Mouse (Mus musculus): ENCODE results near the gene Espl1. TPM values are rescaled to one million over a fixed set of nuclear protein-coding genes. Genes with fewer than 3 reads are reported as not detected.
"Not testable (repeated sequence)": the region's sequence is repeated elsewhere in the genome, so short reads cannot be mapped to it uniquely, and the experiment has no call there.

The Espl1 gene
- polyA plus RNA-seq, 1 experiment from 2014 or later = 32.2 TPM

DNA sequence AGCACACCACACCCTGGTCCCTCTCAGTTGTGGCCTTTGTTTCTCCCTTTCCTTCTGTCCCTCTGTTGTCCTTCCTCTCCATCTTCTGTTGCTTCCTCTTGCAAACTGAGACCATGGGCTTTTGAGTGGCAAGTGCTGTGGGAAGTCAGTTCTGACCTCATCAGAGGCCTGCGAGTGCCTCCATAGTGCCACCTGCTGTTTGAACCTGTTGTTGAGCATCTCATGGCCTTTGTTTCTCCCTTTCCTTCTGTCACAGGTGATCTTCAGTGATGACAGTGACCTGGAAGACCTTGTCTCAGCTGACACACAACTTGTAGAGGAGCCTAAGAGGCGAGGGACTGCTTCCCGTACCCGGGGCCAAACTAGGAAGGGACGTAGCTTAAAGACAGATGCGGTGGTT lies 20.2 kb downstream of the Espl1 start:
- Histone ChIP-seq H3K4me2 (replicated peaks) (no peak overlapping the region), H3K9ac (no peak overlapping the region), H3K27me3 (no peaks in the 10 kb centered on the region), H3K4me1 (no peaks in the 10 kb centered on the region), H3K36me3 (peaks cover 90% of the 10 kb centered on the region), H3K9me3 (no peaks in the 10 kb centered on the region), H3K27ac (no peak overlapping the region), H3K4me3 (no peak overlapping the region)
- 85% methylated on average over 6 of the region's 6 CpGs for WGBS
- ATAC-seq (ENCODE audit: low FRiP score, low read depth) = no peak

DNA sequence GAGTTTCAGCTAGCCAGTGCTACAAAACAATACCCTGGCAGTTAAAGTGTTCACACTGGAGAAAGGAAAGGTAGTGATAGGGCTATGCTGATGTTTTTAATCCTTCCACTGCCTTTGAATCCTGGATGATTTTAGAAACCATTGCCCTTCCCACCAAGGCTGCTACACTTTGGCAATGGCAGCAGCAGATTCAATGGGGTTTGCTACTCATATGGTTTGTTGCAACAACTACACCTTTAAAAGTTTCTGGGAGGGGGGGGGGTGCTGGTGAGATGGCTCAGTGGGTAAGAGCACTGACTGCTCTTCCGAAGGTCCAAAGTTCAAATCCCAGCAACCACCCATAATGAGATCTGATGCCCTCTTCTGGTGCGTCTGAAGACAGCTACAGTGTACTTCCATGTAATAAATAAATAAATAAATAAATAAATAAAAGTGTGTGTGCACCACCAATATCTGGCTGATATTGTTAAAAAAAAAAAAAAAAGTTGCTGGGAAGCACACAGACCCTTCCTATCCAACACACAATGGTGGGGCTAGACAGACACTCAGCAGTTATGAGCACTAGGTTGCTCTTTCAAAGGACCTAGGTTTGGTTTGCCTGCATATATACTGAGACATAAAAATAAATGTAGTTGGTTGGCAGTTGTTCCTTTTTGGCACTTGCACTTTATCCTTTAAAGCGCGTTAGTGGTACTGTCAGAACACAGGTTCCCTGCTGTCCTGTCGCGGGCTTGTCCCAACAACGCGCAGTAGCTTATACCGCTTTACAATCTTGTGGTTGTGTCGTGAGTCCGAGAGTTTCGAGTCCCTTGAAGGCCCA lies 28.8 kb downstream of the Espl1 start:
- H3K4me3 ChIP-seq = peak overlapping the region; percentile 64; the same call in 1 of the 2 replicates
- peak overlapping the region; percentile 86 for H3K4me2 ChIP-seq (replicated peaks)

DNA sequence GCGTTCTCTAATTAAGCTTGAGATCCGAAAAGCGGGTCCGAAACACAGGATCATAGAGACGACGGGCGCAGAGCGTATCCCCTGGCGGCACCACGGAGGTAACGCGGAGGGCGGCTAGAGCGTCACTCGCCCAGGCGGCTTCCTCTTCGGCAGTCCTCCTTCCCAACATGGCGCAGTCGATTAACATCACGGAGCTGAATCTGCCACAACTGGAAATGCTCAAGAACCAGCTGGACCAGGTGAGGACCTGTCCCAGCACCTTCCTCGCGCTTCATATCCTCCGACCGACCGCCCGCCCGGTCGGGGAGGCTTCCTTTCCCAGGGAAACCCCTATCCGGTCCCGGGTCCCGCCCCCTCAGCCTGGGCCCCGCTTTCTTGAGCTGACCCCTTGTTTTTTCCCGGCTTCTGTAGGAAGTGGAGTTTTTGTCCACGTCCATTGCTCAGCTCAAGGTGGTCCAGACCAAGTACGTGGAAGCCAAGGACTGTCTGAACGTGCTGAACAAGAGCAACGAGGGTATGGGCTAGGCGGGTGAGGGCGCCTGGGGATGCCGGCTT lies 30.0 kb downstream of the Espl1 start, which contains the start of gene Pfdn5:
Pfdn5 (plus strand) TSS at position 95 of the 555 bp plus-strand sequence.
- peak; percentile 91 for ATAC-seq (ENCODE audit: low FRiP score, low read depth)
- H3K4me1 ChIP-seq = peaks cover 12% of the 10 kb centered on the region
- H3K9me3 ChIP-seq = no peaks in the 10 kb centered on the region
- H3K36me3 ChIP-seq = peaks cover 61% of the 10 kb centered on the region
- peak within 1 kb of the TSS; percentile 85 for H3K9ac ChIP-seq
- H3K27ac ChIP-seq = peak within 1 kb of the TSS; percentile 80; the same call in 1 of the 2 replicates
- under 1% methylated on average over 40 of the region's 40 CpGs for WGBS
- peak within 1 kb of the TSS; percentile 64 for H3K4me3 ChIP-seq
- no peaks in the 10 kb centered on the region for H3K27me3 ChIP-seq
- H3K4me2 ChIP-seq (replicated peaks) = peak within 1 kb of the TSS; percentile 86

More for the DNA sequence above, 28.8 kb downstream of the Espl1 start:
- no peak for ATAC-seq (ENCODE audit: low FRiP score, low read depth)
- no peaks in the 10 kb centered on the region for H3K27me3 ChIP-seq
- no peak overlapping the region for H3K9ac ChIP-seq
- peaks cover 10% of the 10 kb centered on the region for H3K4me1 ChIP-seq
- WGBS = 76% methylated on average over 12 of the region's 12 CpGs
- no peaks in the 10 kb centered on the region for H3K9me3 ChIP-seq
- H3K27ac ChIP-seq = no peak overlapping the region
- peaks cover 62% of the 10 kb centered on the region for H3K36me3 ChIP-seq

DNA sequence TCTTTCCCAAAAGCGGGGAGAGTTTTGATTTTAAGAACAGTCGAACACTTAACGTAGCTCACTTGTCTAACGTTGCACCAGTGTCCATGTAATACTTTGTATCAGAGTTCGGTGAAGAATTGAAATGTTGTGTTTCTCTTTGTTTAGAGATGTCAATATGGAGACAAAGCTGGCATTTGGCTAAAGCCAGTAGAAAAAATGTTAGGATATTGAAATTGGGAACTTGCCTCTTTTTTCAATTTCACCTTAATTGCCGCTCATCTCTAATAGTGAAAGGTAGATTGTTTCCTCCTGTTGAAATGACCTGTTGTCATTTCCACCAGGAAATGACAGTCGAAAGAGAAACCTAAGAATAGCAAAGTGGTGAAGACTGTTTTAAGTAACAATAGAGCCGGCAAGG lies 30.8 kb downstream of the Espl1 start:
- peaks cover 53% of the 10 kb centered on the region for H3K36me3 ChIP-seq
- peaks cover 17% of the 10 kb centered on the region for H3K4me1 ChIP-seq
- H3K9me3 ChIP-seq = no peaks in the 10 kb centered on the region
- WGBS = 67% methylated on average over 8 of the region's 8 CpGs
- no peak for ATAC-seq (ENCODE audit: low FRiP score, low read depth)
- no peak overlapping the region for H3K27ac ChIP-seq
- peak overlapping the region; percentile 86 for H3K4me2 ChIP-seq (replicated peaks)
- peak overlapping the region; percentile 64 for H3K4me3 ChIP-seq
- H3K9ac ChIP-seq = peak overlapping the region; percentile 85
- no peaks in the 10 kb centered on the region for H3K27me3 ChIP-seq

DNA sequence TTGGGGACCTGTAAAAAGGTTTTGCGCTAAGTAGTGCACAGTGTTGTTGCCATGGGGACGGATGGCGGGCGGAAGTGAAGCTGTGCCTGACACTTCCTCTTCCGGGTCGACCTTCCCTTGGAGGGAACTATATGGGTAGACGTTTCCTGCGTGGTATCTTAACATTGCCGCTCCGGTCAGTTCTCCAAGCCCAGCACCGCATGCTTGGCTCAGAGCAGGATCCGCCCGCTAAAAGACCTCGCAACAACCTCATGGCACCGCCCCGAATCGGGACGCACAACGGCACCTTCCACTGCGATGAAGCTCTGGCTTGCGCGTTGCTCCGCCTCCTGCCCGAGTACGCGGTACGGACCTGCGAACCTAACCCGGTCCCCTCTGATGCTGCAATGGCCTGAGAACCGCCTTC lies 35.5 kb downstream of the Espl1 start, which contains the start of gene Myg1:
Myg1 (plus strand) TSS at position 100 of the 406 bp plus-strand sequence.
- Histone ChIP-seq H3K9ac (peak within 1 kb of the TSS; percentile 79), H3K36me3 (peaks cover 66% of the 10 kb centered on the region), H3K9me3 (no peaks in the 10 kb centered on the region), H3K27ac (peak within 1 kb of the TSS; percentile 77; the same call in 1 of the 2 replicates), H3K4me1 (peaks cover 27% of the 10 kb centered on the region), H3K4me2 (replicated peaks) (peak within 1 kb of the TSS; percentile 94), H3K27me3 (no peaks in the 10 kb centered on the region), H3K4me3 (peak within 1 kb of the TSS; percentile 80)
- under 1% methylated on average over 30 of the region's 30 CpGs for WGBS
- peak; percentile 93 for ATAC-seq (ENCODE audit: low FRiP score, low read depth)

DNA sequence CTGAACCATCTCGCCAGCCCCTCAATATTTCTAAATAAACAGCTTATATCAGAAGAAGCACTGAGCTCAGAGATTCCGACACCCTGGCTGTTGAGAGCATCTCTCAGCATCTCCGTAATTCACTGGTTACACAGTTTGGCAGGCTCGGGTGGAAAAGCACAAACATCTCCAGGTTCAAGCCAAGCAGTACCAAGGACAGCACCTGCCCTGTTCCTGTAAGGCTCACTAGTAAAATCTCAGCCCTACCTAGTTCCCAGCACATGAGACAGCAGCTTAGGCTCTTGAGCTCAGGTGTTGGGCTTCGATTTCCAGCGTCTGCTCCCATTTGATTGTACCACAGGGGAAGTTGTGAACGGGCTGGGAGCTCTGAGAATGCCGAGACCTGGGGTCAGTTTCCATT lies 39.2 kb downstream of the Espl1 start:
- no peak overlapping the region for H3K4me2 ChIP-seq (replicated peaks)
- peaks cover 21% of the 10 kb centered on the region for H3K4me1 ChIP-seq
- no peak overlapping the region for H3K27ac ChIP-seq
- H3K9me3 ChIP-seq = no peaks in the 10 kb centered on the region
- WGBS = 90% methylated on average over 8 of the region's 8 CpGs
- H3K4me3 ChIP-seq = no peak overlapping the region
- no peak for ATAC-seq (ENCODE audit: low FRiP score, low read depth)
- no peaks in the 10 kb centered on the region for H3K27me3 ChIP-seq
- peaks cover 80% of the 10 kb centered on the region for H3K36me3 ChIP-seq
- H3K9ac ChIP-seq = no peak overlapping the region

DNA sequence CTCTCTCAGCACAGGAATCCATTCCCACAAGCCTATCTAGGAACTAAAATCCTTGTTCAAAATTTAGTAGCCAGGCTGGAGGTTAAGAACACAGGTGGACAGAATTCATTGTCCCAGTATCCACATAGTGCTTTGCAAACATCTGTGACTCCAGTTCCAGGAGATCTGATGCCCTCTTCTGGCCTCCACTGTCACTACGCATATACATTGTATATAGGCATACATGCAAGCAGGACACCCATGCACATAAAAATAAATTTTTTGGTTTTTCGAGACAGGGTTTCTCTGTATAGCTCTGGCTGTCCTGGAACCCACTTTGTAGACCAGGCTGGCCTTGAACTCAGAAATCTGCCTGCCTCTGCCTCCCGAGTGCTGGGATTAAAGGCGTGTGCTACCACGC lies 39.9 kb downstream of the Espl1 start:
- not testable (repeated sequence) for H3K9me3 ChIP-seq; H3K27ac ChIP-seq; ATAC-seq (ENCODE audit: low FRiP score, low read depth); H3K9ac ChIP-seq; H3K4me3 ChIP-seq; H3K27me3 ChIP-seq; H3K4me2 ChIP-seq (replicated peaks)
- WGBS = 93% methylated on average over 5 of the region's 5 CpGs
- Histone ChIP-seq H3K4me1 (peaks cover 20% of the 10 kb centered on the region), H3K36me3 (peaks cover 76% of the 10 kb centered on the region)

DNA sequence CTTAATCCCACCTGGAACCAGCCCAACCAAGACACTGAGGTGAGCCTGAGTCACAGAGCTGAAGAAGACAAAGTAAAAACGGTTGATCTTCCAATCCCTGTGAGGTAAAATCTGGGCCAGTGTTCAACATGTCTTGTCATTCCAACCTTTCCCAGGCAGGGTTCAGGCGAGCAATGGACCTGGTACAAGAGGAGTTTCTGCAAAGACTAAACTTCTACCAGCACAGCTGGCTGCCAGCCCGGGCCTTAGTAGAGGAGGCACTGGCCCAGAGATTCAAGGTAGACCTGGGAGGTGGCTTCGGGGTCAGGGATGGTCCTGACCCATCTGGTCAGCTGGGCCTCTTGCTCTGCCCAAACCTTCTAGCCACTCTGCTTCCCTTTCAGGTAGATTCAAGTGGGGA lies 40.9 kb downstream of the Espl1 start:
- Histone ChIP-seq H3K9ac (no peak overlapping the region), H3K4me1 (peaks cover 14% of the 10 kb centered on the region), H3K27ac (no peak overlapping the region), H3K9me3 (no peaks in the 10 kb centered on the region), H3K4me3 (no peak overlapping the region), H3K27me3 (no peaks in the 10 kb centered on the region), H3K36me3 (peaks cover 80% of the 10 kb centered on the region), H3K4me2 (replicated peaks) (no peak overlapping the region)
- 84% methylated on average over 4 of the region's 4 CpGs for whole genome bisulfite sequencing
- ATAC-seq (ENCODE audit: low FRiP score, low read depth) = no peak

DNA sequence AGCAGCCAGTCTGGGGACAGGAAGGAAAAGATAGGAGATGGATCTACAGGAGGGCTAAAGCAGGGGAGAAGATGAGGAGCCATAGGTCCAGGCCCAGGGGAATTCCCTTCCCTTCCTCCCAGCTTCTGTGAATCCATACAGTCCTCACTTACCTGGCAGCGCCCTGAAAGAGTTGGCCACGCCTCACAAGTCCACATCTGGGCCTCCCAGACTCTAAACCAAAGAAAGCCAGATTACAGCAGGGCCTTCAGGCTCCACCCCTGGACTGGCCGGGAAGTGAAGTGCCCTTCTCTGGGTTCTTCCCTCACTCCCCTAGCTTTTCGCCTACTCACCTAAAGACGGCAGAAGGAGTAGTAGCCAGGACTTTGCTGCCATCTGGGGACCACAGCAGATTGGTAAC lies 43.5 kb downstream of the Espl1 start:
- Histone ChIP-seq H3K4me2 (replicated peaks) (no peak overlapping the region), H3K4me3 (no peak overlapping the region), H3K9me3 (no peaks in the 10 kb centered on the region), H3K4me1 (no peaks in the 10 kb centered on the region), H3K36me3 (peaks cover 79% of the 10 kb centered on the region), H3K27ac (no peak overlapping the region; the same call in 1 of the 2 replicates), H3K9ac (no peak overlapping the region), H3K27me3 (no peaks in the 10 kb centered on the region)
- ATAC-seq (ENCODE audit: low FRiP score, low read depth) = no peak
- 50% methylated on average over 5 of the region's 5 CpGs for WGBS

DNA sequence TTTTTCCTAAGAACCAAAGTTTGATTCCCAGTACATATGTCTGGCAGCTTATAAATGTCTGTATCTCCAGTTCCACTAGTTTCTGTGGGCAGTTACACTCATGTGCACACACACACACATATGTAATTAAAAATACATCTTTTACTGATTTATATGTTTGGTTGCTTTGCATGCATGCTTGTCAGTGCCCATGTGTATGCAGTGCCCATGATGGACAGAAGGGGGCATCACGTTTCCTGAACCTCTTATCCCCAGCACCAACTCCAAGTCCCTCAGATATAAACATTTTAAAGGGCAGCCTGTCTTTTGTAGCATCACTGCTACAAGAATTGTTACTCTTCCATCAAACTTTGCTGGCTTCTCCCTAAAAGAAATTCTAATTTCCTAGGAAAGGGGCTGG lies 45.5 kb downstream of the Espl1 start:
- no peak overlapping the region for H3K27ac ChIP-seq
- H3K9me3 ChIP-seq = no peaks in the 10 kb centered on the region
- no peak overlapping the region for H3K4me3 ChIP-seq
- ATAC-seq (ENCODE audit: low FRiP score, low read depth) = no peak
- H3K4me1 ChIP-seq = no peaks in the 10 kb centered on the region
- H3K4me2 ChIP-seq (replicated peaks) = no peak overlapping the region
- H3K9ac ChIP-seq = no peak overlapping the region
- 6% methylated on average over 1 of the region's 1 CpGs for whole genome bisulfite sequencing
- H3K36me3 ChIP-seq = peaks cover 78% of the 10 kb centered on the region
- no peaks in the 10 kb centered on the region for H3K27me3 ChIP-seq

DNA sequence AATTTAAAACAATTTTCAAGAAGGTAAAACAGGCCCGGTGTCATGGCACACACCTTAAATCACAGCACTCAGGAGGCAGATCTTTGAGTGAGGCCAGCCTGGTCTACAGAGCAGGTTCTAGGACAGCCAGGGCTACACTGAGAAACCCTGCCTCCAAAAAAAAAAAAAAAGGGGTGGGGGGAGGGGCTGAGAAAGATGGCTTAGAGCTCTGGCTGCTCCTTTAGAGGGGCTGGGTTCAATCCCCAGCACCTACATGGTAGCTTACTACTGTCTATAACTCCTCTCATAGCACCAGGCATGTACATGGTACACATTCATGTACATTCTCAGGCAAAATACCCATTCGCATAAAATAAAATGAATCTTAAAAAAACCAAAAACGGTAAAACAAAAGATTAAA lies 48.4 kb downstream of the Espl1 start:
- Histone ChIP-seq H3K4me3 (no peak overlapping the region), H3K9me3 (no peaks in the 10 kb centered on the region), H3K4me1 (no peaks in the 10 kb centered on the region), H3K27ac (no peak overlapping the region), H3K27me3 (no peaks in the 10 kb centered on the region), H3K9ac (no peak overlapping the region), H3K4me2 (replicated peaks) (no peak overlapping the region), H3K36me3 (peaks cover 67% of the 10 kb centered on the region)
- WGBS = 95% methylated on average over 3 of the region's 3 CpGs
- no peak for ATAC-seq (ENCODE audit: low FRiP score, low read depth)

DNA sequence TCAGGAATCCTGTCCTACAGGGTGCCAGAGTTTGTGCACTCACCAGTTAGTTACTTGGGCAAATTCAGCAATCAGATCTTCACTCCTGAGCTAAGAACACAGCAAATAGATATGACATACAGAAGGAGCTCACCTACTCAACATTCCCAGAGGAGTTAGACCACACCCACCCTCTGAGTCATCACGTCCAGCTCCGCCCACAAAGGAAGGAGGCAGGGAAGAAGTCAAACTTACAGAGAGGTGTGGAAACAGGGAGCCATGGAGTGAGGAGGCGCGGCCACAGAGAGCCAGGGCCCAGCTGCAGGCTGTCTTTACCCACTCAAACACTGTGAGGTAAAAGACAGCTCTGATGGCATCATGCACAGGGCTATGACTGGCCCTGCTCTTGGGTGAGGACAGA lies 50.4 kb downstream of the Espl1 start:
- H3K9me3 ChIP-seq = no peaks in the 10 kb centered on the region
- H3K27ac ChIP-seq = no peak overlapping the region
- H3K36me3 ChIP-seq = peaks cover 57% of the 10 kb centered on the region
- no peak overlapping the region for H3K4me2 ChIP-seq (replicated peaks)
- WGBS = 60% methylated on average over 4 of the region's 4 CpGs
- no peak for ATAC-seq (ENCODE audit: low FRiP score, low read depth)
- no peak overlapping the region for H3K4me3 ChIP-seq
- no peak overlapping the region for H3K9ac ChIP-seq
- H3K27me3 ChIP-seq = no peaks in the 10 kb centered on the region
- H3K4me1 ChIP-seq = peaks cover 10% of the 10 kb centered on the region
